Mouse (Mus musculus): Measurements from ENCODE around the gene Rps15.

Gene Rps15

DNA sequence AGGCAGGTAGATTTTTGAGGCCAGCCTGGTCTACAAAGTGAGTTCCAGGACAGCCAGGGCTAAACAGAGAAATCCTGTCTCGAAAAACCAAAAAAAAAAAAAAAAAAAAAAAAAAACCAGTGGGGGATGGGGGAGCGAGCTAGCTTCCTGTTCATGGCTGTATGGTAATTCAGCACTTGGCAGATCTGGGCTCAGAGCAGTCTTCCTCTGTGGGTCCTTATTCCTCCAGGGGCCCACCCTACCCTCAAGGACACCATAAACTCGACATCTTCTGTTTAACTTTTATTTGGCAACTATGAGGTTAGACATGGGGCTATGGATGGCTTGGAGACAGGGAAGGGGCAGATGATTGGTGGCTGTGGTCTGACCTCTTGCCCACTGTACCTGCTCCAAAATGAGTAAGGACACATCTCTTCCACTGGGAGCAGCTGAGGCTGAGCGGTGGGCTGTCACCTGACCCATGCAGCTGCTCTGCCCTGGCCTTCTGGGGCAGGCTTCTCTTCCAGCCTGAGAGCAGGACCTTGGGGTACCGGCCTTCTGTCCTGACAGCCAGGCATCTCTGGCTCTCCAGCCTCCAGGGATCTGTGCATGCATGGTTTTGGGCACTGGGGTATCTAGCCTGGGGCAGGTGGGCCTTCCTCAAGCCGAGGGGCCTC, 28.9 kb downstream of the Rps15 start:
- no peak for DNase-seq

DNA sequence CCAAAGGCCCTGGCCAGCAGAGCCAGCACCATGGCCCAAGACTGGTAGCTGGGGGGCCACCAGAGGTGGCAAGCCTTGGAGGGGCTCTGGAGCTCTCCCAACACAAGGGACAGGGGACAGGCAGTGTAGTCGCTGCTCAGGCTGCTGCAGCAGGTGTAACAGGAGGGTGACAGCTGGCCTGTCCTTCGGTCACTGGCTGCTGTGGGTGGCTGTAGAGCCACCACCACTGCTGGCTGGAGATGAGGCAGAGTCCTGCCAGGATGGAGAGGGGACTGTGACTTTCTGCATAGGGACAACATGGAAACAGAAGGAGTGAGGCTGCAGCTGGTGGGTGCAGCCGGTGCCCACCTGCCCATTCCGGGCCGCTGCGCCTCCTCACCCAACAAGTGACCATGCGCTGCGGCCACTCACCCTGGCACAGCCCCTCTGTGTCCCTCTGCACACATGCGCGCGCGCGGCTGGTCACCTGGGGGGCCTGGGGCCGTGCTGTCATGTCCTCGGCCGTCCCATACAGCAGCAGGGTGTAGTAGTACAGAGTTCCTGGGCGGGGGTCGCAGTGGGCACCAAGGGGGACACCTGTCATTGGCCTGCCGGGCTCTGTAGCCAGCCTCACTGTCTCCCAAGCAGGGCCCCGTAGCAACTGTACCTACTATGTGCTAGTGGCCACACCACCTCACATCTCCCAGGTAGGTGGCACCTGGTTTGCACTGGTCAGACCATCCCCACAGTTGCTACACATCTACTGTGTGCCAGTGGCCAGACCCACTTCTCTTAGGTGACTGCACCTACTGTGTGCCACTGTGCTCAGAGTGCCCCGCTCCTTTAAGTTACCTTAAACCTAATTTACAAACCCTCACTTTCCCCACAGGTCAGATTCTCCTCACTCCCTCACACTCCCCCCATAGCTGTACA, 29.7 kb downstream of the Rps15 start:
- DNase-seq, result no peak

DNA sequence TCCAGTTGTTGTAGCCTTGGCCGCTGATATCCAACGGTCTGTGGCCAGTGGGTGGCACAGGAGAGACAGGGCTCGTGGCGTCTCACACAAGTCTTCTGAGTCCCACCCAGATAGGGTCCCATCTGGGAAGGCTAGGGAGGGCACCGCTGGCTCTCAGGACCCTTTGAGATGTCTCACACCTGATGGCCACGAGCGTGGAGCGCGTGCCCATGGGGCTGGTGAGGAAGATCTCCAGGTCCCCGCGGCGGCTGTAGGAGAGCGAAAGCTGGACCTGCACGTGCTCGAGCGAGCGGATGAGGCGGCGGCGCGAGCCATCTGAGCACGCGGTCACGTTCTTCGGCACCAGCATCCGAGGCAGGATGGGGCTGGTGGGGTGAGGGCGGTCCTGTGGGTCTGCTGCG, 30.6 kb downstream of the Rps15 start:
- DNase-seq, result no peak

DNA sequence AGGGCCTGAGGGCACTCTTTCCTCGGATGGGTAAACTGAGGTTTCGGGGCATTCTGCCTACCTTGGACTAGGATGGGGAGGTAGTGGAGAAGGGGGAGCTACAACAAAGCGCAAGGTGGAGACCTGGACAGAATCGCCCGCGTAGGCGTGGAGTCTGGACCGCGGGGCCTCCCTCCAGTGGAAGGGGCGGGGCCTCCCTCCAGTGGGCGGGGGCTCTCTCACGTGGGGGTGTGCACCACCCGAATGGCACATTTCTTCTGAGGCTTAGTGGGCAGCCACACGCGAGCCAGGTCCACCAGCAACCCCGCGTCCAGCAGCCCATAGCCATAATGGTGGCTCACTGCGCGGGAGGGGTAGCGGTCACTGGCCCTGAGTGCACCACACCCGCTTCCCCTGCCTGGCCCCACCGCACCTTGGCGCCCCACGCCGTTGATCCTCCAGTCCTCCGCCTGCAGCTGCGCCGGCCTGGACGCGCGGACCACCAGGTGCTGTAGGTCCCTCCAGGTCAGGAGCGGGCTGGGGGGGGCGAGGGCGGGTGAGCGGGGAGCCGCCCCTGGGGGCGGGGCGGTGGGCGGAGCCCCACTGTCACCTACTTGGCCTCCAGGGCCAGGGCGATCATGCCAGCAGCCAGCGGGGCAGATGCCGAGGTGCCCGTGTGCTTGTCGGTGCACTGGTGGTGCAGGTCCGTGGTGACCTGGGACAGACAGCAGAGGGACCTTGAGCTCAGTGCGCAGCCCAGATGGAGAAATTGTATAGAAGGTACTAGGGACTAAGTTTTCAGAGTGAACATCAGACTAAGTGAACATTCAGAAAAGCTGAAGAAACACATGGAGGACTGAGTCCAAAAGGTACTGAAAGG, 31.2 kb downstream of the Rps15 start:
- peak; percentile 80 for DNase-seq

DNA sequence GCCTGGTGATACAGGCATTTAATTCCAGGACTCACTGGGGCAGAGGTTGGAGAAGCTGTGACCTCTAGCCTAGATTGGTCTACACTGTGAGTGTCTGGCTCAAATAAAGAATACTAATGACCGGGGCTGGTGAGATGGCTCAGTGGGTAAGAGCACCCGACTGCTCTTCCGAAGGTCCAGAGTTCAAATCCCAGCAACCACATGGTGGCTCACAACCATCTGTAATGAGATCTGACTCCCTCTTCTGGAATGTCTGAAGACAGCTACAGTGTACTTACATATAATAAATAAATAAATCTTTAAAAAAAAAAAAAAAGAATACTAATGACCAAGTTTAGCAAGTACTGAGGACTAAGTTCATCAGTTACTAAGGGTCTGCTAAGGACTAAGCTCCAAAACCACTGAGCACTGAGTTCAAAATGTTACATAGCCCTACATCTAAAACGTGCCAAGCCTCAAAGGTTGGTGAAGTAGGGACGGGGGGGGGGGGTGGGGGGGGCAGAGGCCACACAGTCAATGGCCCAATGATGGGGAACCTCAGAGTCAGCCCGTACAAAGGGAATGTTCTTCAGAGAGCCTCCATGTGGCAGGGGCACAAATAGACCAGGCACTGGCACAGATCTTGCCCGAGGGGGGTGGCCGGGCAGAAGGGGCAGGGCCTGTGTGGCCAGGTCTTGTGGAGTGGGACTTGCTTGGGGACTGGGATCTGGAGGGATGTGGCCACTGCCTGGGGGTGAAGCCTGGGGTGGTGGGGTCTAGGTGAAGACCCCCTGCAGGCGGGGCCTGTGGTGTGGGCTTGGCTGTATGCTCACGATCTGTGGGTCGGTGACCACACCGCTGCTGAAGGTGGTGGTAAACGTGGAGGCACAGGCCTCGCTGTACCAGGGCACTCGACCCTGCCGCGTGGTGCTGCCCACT, 32.1 kb downstream of the Rps15 start:
- DNase-seq, result no peak

DNA sequence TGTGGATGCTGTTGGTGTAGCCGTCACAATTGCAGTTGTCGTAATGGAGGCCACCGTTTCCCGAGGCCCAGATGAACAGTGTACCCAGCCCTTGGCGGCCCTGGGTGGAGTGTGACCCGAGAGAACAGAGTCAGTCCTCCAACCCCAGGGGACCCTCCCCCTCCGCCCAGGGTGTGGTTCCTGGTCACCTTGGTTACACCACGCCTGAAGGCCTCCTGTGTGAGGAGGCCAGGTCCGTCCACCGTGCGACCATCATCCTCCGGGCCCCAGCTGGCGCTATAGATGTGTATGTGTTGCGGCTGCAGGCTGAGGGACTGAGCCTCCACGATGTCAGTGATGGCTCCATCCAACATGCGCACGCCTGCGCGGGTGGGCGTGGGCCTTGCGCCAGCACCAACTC, 32.8 kb downstream of the Rps15 start:
- no peak for DNase-seq

DNA sequence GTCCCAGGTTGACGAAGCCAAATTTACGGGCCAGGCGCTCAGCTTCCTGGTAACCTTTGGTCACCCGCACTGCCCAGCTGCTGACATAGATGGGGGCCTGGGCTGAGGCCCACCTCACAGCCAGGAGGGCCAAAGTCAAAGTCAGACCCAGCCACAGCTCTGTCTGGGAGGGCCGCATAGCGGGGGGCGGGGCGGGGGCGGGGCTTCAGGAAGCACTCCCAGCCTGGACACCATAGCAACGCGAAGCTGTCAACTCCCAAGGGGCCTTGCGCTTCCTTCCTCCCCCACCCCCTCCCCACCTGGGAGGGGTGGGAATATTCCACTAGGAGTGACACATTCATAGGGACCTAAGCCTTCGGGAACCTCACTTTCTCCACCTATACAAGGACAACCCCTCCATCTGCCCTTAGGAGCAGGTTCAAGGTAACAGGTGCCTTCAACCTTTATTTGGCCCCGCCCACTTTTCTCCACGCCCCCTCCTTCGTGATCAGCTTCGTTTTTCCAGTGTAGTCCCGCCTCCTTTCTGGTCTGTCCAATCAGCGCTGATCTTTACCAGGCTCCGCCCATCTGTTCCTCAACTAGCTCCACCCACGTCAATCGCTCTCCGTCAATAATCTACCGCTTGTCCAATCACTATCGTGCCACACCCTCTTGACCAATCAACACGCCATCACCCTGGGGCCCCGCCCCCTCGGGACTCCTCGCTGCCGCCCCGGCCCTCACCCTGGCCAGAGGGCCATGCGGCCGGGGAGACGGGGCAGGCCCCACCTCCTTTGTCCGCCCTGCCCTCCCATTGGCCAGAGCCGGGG, 37.2 kb downstream of the Rps15 start, which contains the start of the genes Pcsk4 and Reep6:
Gene Pcsk4, minus strand, starts transcription at position 226 of the 809 bp plus-strand sequence.
Gene Reep6, plus strand, starts transcription at position 681 of the 809 bp plus-strand sequence.
- DNase-seq, result peak; percentile 94

DNA sequence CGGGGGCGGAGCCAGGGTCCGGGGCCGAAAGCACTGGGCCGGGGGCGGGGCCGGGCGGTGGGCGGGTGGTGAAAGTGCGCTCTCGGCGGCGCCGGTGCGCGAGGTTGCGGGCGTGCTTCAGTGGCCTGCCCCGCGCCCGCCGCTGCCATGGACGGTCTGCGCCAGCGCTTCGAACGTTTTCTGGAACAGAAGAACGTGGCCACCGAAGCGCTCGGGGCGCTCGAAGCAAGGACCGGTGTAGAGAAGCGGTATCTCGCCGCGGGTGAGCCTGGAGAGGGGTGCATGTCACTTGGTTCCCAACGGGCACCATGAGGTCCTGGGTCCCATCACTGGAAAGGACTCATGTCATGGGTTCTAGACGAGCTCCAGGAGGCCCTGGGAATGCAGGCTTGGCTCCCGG, 37.8 kb downstream of the Rps15 start:
- no peak for DNase-seq

DNA sequence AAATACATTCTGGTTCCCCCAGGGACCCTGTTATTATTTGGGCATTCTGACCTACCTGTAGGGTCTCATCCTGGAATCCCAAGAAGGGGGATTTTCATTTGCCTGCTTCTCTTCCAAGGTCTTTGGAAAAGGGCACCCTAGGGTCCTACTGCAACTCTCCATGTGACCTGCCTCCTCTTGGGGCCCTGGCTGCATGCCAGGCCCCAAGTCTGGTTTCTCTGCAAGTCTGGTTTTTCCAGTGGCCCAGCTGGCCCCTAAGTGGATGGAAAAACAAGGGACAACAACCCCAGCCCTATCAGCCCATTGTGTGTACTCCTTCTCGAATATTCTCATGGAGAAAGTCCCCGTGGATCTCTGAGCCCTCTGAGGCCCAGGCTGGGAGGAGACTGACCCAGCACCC, 38.6 kb downstream of the Rps15 start:
- DNase-seq, result no peak

DNA sequence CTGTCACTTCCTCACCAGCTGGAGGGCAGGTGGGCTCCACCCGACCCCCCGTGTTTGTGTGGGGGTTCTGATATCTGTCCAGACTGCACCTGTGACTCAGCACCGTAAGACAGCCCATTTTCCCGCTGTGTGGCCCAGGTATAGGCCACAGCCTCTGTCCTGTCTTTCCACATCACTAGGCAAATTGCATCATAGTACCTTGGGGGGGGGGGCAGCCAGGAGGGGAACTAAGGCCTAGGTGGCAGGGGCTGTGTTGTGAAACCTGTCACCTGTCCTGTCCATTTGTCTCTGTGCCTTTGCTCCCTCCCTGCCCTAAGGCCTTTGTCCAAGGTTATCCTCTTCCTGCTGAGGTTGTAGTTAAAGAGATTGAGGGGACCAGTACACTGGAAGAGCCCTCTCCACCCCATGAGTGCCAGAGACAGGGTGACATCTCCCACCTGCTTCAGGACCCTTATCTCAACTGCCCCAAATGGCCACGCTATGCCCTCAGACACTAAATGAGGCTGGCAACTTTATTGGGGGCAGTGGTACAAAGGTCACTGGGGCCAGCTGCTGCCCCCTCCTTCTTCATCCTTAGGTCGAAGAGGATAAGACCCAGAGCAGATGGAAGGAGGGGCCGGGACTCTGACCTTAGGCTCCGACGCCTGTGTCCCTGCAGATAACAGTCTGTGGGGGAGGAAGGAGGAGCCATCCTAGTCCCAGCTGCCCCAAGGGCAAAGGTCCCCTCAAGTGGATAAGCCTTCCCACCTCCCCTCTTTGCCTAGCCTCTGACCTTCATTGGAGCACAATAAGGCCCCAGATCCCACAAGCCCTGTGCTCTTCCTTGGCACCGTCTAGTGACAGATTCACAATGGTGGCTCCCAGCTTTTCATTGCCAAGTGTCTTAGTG, 39.6 kb downstream of the Rps15 start:
- DNase-seq, result no peak

DNA sequence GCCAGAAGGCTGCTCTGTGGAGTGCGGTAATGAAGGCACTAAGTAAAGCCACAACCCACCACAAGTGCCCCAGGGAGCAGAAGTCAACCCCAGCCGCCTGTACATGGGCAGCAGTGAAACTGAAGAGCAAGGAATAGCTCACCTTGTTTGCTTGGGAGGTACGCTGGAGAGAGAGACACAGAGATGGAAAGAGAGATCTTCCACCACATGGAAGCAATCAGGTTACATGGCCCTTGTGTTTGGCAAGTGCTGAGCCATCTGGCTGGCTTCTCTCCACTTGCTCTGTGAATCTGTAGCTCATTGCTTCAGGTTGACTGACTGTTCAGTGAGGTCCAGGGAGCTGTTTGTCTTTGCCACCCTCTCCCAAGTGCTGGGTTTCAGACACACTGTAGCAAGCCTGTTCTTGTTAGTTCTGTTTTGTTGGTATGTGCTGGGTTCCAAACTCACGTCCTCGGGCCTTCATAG, 40.3 kb downstream of the Rps15 start:
- DNase-seq, result no peak

DNA sequence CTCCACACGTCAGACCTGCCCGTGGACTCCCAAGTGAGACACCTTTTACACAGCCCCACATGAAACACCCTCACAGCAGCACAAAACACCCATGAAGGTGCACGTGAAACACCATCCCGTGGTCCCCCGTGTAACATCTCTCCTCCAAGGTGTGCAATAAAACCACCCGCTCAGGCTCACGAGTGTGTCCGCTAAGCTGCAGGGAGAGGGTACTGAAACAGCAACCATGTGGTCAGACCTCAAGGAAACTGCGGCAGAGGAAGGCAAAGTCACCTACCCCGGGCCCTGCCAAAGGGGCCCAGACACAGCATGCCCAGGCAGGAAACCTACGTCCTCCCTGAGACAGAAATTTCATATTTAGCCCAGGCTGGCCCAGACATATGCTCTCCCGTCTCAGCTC, 44.0 kb downstream of the Rps15 start:
- no peak for DNase-seq

DNA sequence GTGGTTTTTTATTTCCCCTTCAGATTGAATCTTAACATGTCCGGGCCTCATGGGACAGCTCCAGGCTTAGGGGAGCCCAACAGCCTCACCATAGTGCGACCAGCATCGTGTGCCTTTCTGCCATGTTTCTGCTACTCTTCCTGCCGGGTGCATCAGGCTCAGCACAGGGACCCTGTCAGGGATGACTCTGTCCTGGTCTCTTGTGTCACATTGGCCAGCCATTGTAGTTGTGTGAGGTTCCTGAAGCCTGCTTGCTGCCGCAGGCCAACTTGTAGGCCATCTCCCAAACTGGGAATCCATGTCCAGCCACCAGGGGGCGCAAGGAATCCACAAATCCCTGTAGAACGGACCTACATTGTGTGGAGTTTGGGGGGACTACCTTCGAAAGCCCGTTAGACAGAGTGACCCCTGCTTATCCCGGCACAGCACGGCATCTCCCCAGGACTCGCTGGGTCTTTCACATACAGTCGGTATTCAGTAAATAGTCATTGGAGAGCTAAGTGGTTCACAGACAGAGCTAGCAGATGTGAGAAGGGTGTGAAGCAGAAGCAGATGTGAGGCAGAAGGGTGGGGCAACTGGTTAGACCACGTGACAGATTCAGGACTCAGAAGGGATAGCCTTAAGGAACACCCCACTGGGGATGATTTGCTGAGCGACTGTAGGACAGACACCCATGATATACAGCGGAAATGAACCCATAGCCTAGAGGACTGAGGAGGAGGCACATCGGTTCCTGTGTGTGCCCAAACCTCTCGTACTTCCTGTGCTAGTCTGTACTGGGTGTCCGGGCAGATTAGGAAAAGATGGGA, 47.9 kb downstream of the Rps15 start:
- peak; percentile 90 for DNase-seq

DNA sequence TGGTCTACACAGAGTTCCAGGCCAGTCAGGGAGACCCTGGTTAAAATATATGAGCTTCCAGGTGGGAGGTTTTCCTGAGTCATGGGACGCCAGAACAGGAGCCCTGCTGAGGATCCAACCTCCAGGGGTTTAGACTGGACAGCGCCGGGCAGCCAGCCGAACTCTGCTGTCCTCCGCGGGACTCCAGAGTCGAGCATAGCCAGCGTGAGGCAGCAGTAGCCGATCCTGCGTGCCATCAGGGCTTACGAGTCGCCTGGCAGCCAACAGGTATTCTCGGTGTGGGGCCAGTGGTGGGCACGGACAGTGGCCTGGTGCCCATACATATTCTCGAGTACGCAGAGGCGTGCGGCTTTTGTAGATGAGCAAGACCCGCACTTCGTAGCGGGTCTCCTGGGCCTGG, 48.8 kb downstream of the Rps15 start:
- no peak for DNase-seq

DNA sequence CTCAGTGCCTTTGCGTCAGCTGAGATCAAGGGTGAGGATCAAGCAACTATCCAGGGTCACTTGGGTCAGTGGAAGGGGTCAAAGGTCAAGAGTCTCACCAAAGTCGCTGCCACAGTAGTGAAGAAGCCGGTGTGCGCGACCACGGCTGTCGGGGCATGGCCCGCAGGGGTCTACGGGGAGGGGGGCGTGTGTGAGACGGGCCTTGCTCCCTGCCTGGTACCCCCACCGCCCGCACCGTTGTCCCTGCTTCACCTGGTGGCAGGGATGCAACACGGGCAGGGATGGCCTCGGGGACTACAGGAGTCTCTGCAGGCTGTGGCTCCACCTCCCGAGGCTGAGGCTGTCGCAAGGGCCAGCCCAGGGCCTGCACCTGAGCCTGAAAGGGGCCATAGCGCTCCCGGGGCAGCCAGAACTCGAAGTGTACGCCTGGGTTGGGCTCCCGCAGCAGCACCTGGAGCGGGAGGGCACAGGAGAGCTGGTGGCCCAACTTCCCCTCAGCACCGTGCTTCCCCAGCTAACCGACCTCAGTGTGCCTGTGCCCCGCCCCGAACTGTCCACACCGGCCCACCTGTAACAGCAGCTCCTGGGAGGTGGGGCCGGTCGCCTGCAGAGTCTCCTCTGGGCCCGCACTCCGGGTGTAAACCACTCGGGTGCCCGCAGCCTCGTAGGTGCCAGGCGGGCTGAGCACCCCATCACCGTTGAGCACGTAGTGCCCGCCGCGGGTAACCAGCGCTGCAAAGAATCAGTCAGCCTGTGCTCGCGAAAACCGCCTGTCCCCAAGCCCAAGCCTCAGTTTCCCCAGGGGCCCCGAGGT, 49.4 kb downstream of the Rps15 start:
- no peak for DNase-seq

DNA sequence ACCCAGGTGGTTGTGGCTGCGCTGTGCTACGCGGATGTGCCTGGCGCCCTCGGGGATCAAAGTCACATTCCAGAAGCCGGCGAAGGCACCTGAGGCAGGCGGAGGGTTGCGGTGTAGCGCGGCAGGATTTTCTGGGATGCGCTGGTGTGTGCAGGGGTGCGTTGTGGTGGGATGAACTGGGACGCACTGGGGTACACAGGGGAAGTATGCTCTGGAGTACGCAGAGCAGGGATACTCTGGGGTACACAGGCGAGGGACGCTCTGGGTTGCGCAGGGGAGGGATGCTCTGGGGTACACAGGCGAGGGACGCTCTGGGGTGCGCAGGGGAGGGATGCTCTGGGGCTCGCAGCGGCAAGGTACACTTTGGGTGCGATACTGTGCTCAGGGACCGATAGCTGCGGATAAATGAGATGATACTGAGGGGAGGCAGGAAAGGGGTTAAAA, 50.1 kb downstream of the Rps15 start:
- DNase-seq, result no peak

DNA sequence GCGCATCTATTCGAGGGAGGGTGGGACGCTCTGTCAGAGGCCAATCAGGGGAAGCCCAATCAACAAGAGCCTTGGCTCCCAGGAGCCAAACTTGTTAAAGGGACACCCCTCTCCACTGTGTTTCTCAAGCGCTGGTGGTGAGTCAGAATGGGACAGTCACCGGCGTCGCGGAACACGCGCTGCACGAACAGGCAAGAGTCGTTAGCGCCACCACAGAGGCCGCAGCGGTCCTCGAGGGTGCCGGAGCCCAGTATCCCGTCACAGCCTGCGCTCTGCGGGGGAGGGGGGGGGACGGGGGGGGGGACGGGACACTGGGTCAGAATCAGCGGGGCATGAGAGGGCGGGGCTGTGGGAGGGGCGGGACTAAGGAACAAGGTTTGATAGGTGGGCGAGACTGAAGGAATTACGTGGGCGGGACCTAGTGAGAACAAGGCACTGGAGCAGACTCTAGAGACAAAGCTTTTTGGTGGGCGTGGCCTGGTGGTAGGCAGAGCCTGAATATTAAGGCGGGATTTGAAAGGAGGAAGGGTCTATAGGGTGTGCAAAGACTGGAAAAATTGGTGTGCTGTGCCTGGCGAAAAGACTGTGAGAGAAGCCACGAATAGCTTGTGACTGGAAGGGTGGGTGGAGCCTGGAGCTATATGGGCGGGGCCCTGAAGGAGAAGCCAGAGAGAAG, 50.6 kb downstream of the Rps15 start:
- peak; percentile 54 for DNase-seq
